Mouse (Mus musculus): ENCODE results near the gene Zfp791.

- TF ChIP-seq EP300 (IDR thresholded peaks at IDR 0.05; ENCODE audit: low read depth), result no peak
- no peak for TF ChIP-seq CTCF (IDR thresholded peaks at IDR 0.05; ENCODE audit: low read depth)
These were observed 42.2 kb downstream of the Zfp791 start, which contains the start of gene Wdr83os for GRCm38 (mm10) chr8:85080532-85081215.

Measured in heart, postnatal 0 days (tissue).